Mouse (Mus musculus): ENCODE data around the gene Mdc1. TPM values are rescaled to one million over a fixed set of nuclear protein-coding genes. Genes with fewer than 3 reads are reported as not detected.

The Mdc1 gene
- total RNA-seq, 2 experiments from 2014 or later, result 17.2 to 18.5 TPM

- no peak for DNase-seq (ENCODE audit: low spot score in 2 of 2)
Observed at GRCm38 (mm10) chr17:35848112-35848511, 6.8 kb downstream of the Mdc1 start.

GRCm38 (mm10) chr17:35850974-35851373 lies 9.7 kb downstream of the Mdc1 start:
- DNase-seq (ENCODE audit: low spot score in 2 of 2), result no peak

GRCm38 (mm10) chr17:35859371-35859770 lies 18.1 kb downstream of the Mdc1 start:
- no peak for DNase-seq (ENCODE audit: low spot score in 2 of 2)

- DNase-seq (ENCODE audit: low spot score in 2 of 2), result no peak
Observed at GRCm38 (mm10) chr17:35859835-35860234, 18.5 kb downstream of the Mdc1 start.

GRCm38 (mm10) chr17:35860831-35861197 lies 19.5 kb downstream of the Mdc1 start:
- DNase-seq (ENCODE audit: low spot score in 2 of 2), result no peak

GRCm38 (mm10) chr17:35861198-35861857 lies 20.0 kb downstream of the Mdc1 start, which contains the start of gene Nrm:
Gene Nrm, plus strand, starts transcription at chr17:35861318.
- peak; percentile 86 to 87 for DNase-seq (ENCODE audit: low spot score in 2 of 2)

GRCm38 (mm10) chr17:35864832-35865353 lies 23.6 kb downstream of the Mdc1 start:
- no peak for DNase-seq (ENCODE audit: low spot score in 2 of 2)

- no peak for DNase-seq (ENCODE audit: low spot score in 2 of 2)
Observed at GRCm38 (mm10) chr17:35865481-35866280, 24.4 kb downstream of the Mdc1 start, which contains the start of gene Ppp1r18. Gene Ppp1r18, plus strand, starts transcription at chr17:35865593.

- DNase-seq (ENCODE audit: low spot score in 2 of 2), result no peak
Observed at GRCm38 (mm10) chr17:35866281-35866831, 25.0 kb downstream of the Mdc1 start.

GRCm38 (mm10) chr17:35866911-35867890 lies 25.9 kb downstream of the Mdc1 start:
- DNase-seq (ENCODE audit: low spot score in 2 of 2), result no peak

GRCm38 (mm10) chr17:35868165-35868820 lies 27.0 kb downstream of the Mdc1 start:
- no peak for DNase-seq (ENCODE audit: low spot score in 2 of 2)

GRCm38 (mm10) chr17:35868961-35869345 lies 27.6 kb downstream of the Mdc1 start:
- no peak for DNase-seq (ENCODE audit: low spot score in 2 of 2)

GRCm38 (mm10) chr17:35869346-35870067 lies 28.2 kb downstream of the Mdc1 start:
- DNase-seq (ENCODE audit: low spot score in 2 of 2), result no peak

- no peak for DNase-seq (ENCODE audit: low spot score in 2 of 2)
Observed at GRCm38 (mm10) chr17:35870151-35870883, 29.0 kb downstream of the Mdc1 start.

- no peak for DNase-seq (ENCODE audit: low spot score in 2 of 2)
Observed at GRCm38 (mm10) chr17:35870884-35871696, 29.8 kb downstream of the Mdc1 start.

- peak; percentile 80 to 90 for DNase-seq (ENCODE audit: low spot score in 2 of 2)
Observed at GRCm38 (mm10) chr17:35873774-35874519, 32.6 kb downstream of the Mdc1 start.

GRCm38 (mm10) chr17:35874721-35875120 lies 33.4 kb downstream of the Mdc1 start:
- DNase-seq (ENCODE audit: low spot score in 2 of 2), result no peak
